Mouse (Mus musculus) thymus, adult 2 months (tissue): ENCODE measurements around the gene Sla2.

Experiments used
- CTCF ChIP-seq: fragments of 200-500 bp; IDR thresholded peaks from 2 replicates; pipeline ENCODE4 v1.5.1; 2012; ENCODE audit warnings: mild to moderate bottlenecking, control low read depth, low read length, moderate library complexity, borderline replicate concordance; ENCODE audit not compliant: control insufficient read depth, poor library complexity, insufficient read depth; ENCODE audit errors: extremely low read depth
- POLR2A ChIP-seq: fragments of 200-500 bp; IDR thresholded peaks from 2 replicates; pipeline ENCODE4 v1.6.1; 2012; ENCODE audit warnings: mild to moderate bottlenecking, low read length, control low read depth, moderate library complexity; ENCODE audit not compliant: control insufficient read depth, poor library complexity, insufficient read depth; ENCODE audit errors: extremely low read depth

DNA sequence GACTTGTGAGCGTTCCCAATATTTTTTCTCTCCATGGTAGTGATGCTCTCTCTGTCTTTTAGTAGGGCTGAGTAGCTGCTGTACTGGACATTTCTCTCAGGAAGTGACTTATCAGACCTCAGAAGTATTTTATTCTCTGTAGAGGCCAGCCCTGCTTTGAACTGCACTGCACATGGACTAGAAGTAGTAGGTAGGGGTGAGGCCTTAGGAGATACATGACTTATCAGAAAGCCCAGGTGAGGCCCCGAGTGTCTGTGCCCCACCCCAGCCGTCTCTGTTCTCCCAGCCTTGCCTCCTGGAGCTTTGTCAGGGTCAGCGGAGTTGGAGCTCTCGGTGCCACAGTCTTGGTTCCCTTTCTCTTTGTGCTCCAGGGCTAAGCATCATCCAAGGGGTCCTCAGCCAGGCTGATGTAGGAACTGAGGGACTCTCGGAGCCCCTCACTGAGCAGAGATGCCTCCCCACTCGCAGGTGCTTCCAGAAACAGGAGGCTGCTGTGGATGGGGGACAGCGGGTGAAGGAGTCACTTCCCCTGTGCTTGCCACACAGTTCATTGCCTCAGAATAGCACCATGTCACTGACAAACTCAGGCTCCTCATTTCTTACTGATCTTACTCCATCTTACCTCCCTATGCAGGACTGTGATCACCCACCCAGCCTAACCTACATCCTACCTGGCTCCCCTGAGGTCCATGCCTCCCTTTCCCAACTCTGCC, 12.8 kb downstream of the Sla2 start:
- TF ChIP-seq CTCF (no peak), POLR2A (no peak)
